Mouse (Mus musculus) myocyte (in vitro differentiated cells): ENCODE results near the gene Ermap. TPM values are rescaled to one million over a fixed set of nuclear protein-coding genes. Genes with fewer than 3 reads are reported as not detected.

ENCODE experiments used
- H3K27me3 ChIP-seq: one replicate; pipeline ENCODE4 v1.6.1; 2011; ENCODE audit not compliant: control insufficient read depth, insufficient read depth, insufficient read length
- H3K36me3 ChIP-seq: one replicate; pipeline ENCODE4 v1.6.1; 2011; ENCODE audit not compliant: control insufficient read depth, insufficient read depth
- H3K4me2 ChIP-seq: one replicate; pipeline ENCODE4 v1.6.1; 2011; ENCODE audit warnings: low read depth, control low read depth
- H3K4me3 ChIP-seq: one replicate; pipeline ENCODE4 v1.5.1; 2011; ENCODE audit warnings: mild to moderate bottlenecking, control low read depth, moderate library complexity
- H3K79me2 ChIP-seq: one replicate; pipeline ENCODE4 v1.6.1; 2011; ENCODE audit not compliant: control insufficient read depth, insufficient read depth
- H3ac ChIP-seq: one replicate; pipeline ENCODE4 v1.6.1; 2011; ENCODE audit not compliant: control insufficient read depth, insufficient read length
- CEBPB ChIP-seq: IDR thresholded peaks from 2 replicates; pipeline ENCODE4 v1.6.1; 2011; ENCODE audit warnings: mild to moderate bottlenecking, moderate library complexity; ENCODE audit not compliant: poor library complexity, insufficient read depth, severe bottlenecking
- E2F4 ChIP-seq: IDR thresholded peaks from one replicate; pipeline ENCODE4 v1.6.1; 2011; ENCODE audit warnings: mild to moderate bottlenecking, control low read depth, moderate library complexity; ENCODE audit not compliant: insufficient read depth
- MAX ChIP-seq: IDR thresholded peaks from one replicate; pipeline ENCODE4 v1.6.1; 2011; ENCODE audit warnings: low read depth, mild to moderate bottlenecking, control low read depth
- MYOD1 ChIP-seq, 3 experiments: IDR thresholded peaks; one replicate each; pipeline ENCODE4 v1.6.1; 2011; ENCODE audit warnings: control low read depth in 2 of 3, low read depth in 2 of 3, mild to moderate bottlenecking in 2 of 3, moderate library complexity in 1 of 3; ENCODE audit not compliant: insufficient read length in 2 of 3, control insufficient read depth in 1 of 3
- MYOG ChIP-seq, 3 experiments: IDR thresholded peaks; one replicate each; pipeline ENCODE4 v1.6.1; 2011; ENCODE audit warnings: control low read depth in 2 of 3, low read depth in 2 of 3, mild to moderate bottlenecking in 2 of 3; ENCODE audit not compliant: insufficient read length in 2 of 3, control insufficient read depth in 1 of 3, insufficient read depth in 1 of 3
- POLR2A ChIP-seq: IDR thresholded peaks from one replicate; pipeline ENCODE4 v1.6.1; 2011; ENCODE audit warnings: low read depth, mild to moderate bottlenecking, control low read depth, moderate library complexity; ENCODE audit not compliant: insufficient read length
- POLR2AphosphoS2 ChIP-seq: IDR thresholded peaks from one replicate; pipeline ENCODE4 v1.6.1; 2011; ENCODE audit warnings: low read depth, control low read depth; ENCODE audit not compliant: insufficient read length
- REST ChIP-seq: IDR thresholded peaks from one replicate; pipeline ENCODE4 v1.6.1; 2011; ENCODE audit warnings: mild to moderate bottlenecking, control low read depth, moderate library complexity; ENCODE audit not compliant: insufficient read depth, insufficient read length
- SRF ChIP-seq: IDR thresholded peaks from one replicate; pipeline ENCODE4 v1.6.1; 2011; ENCODE audit warnings: low read depth; ENCODE audit not compliant: control insufficient read depth, insufficient read length
- TCF12 ChIP-seq: IDR thresholded peaks from one replicate; pipeline ENCODE4 v1.6.1; 2011; ENCODE audit warnings: mild to moderate bottlenecking, control low read depth; ENCODE audit not compliant: poor library complexity, insufficient read depth, severe bottlenecking
- TCF3 ChIP-seq: IDR thresholded peaks from one replicate; pipeline ENCODE4 v1.6.1; 2011; ENCODE audit warnings: low read depth, control low read depth; ENCODE audit not compliant: insufficient read length
- USF1 ChIP-seq: IDR thresholded peaks from one replicate; pipeline ENCODE4 v1.6.1; 2011; ENCODE audit warnings: low read depth, mild to moderate bottlenecking, control low read depth, moderate library complexity
- polyA plus RNA-seq: library from polyadenylated mRNA; unstranded; fragments of >200 nt; fragmentation: generic; extraction: Trizol; gene quantifications from one replicate; pipeline ENCODE4 v1.2.1, GENCODE M21; 2012; ENCODE audit warnings: missing spikeins

Ermap gene
- polyA plus RNA-seq, 1 experiment: 0.13 TPM

DNA sequence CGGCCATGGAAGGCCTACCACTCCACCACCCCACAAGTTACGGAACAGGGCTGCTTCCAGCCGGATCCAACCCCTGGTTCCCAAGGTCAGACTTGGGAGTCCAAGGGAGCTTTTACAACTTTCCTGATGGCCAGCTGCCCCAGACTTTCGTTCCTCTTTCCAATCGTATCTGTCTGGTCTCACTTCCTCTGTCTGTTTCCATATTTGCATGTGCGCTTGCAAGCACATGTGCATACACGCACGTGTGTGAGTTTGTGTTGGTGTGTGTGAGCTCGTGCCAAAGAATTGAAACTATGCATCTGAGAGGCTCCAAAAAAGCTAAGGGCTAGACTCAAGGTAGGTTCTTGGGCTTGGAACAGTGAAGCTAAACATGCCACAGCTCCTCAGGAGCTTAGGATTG lies 8.4 kb downstream of the Ermap start:
- Histone ChIP-seq H3ac (no peak overlapping the region), H3K4me3 (no peak overlapping the region), H3K27me3 (no peaks in the 10 kb centered on the region), H3K79me2 (no peaks in the 10 kb centered on the region), H3K4me2 (no peak overlapping the region), H3K36me3 (no peaks in the 10 kb centered on the region)
- no peak for TF ChIP-seq MYOG (IDR thresholded peaks at IDR 0.05; ENCODE audit: control insufficient read depth in 1 of 3, insufficient read depth in 1 of 3, insufficient read length in 2 of 3, low read depth in 2 of 3)
- TF ChIP-seq TCF12: no peak
- no peak for TF ChIP-seq MAX
- TF ChIP-seq CEBPB: no peak
- TF ChIP-seq SRF: no peak
- TF ChIP-seq REST: no peak
- TF ChIP-seq TCF3: no peak
- TF ChIP-seq POLR2A: no peak

DNA sequence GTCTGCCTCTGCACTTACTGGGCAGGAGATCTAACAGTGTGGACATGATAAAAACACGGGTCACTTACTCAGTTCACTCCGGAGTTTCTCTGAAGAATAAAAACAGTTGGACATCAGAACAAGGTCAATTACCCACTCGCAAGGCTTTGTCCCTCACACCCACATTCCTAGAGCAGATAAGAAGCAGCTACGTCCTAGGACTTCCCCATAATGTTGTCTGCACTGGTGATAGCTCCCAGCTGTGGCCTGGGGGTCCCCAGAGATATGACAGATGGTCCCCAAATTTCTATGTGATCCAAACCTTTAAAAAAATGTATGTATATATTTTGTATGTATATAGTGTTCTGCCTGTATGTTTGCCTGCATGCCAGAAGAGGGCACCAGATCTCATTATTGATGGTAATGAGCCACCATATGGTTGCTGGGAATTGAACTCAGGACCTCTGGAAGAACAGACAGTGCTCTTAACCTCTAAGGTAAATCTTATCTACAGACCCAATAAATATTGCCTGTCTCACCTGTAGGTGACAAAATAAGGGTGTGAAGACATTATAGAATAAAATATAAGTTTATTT lies 9.6 kb downstream of the Ermap start:
- H3K27me3 ChIP-seq: no peaks in the 10 kb centered on the region
- no peak overlapping the region for H3K4me2 ChIP-seq
- H3K36me3 ChIP-seq: no peaks in the 10 kb centered on the region
- H3ac ChIP-seq: no peak overlapping the region
- H3K4me3 ChIP-seq: no peak overlapping the region
- TF ChIP-seq USF1: no peak
- no peak for TF ChIP-seq POLR2AphosphoS2
- TF ChIP-seq CEBPB: no peak
- TF ChIP-seq TCF3: no peak
- TF ChIP-seq SRF: no peak
- no peak for TF ChIP-seq MAX
- no peak for TF ChIP-seq MYOG (IDR thresholded peaks at IDR 0.05; ENCODE audit: control insufficient read depth in 1 of 3, insufficient read depth in 1 of 3, insufficient read length in 2 of 3, low read depth in 2 of 3)
- no peak for TF ChIP-seq MYOD1 (IDR thresholded peaks at IDR 0.05; ENCODE audit: control insufficient read depth in 1 of 3, insufficient read length in 2 of 3, low read depth in 2 of 3)
- no peak for TF ChIP-seq REST
- no peak for TF ChIP-seq TCF12
- no peak for TF ChIP-seq POLR2A
- no peak for TF ChIP-seq E2F4
- H3K79me2 ChIP-seq: no peaks in the 10 kb centered on the region

DNA sequence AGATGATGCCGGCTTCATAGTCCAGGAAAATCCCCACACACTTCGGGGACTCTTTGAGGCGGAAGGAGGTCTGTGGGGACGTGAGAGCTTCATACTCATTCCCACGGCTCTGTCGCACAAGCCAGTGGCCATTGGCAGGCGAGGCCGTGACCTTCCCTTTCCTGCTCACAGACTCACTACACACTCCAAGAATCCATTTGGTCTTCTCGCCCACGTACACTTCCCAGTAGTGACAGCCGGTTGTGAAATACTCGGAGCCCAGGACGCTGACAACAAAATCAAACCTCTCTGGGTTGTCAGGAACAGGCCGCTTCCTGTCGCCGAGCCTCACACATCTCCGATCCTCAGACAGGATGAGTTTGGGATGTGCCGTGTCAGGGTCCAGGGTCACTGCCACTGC lies 11.5 kb downstream of the Ermap start:
- no peaks in the 10 kb centered on the region for H3K36me3 ChIP-seq
- TF ChIP-seq MYOG (IDR thresholded peaks at IDR 0.05; ENCODE audit: control insufficient read depth in 1 of 3, insufficient read depth in 1 of 3, insufficient read length in 2 of 3, low read depth in 2 of 3) (no peak), USF1 (no peak), CEBPB (no peak), MAX (no peak), TCF12 (no peak), E2F4 (no peak), POLR2AphosphoS2 (no peak)
- H3K79me2 ChIP-seq: peaks cover 4% of the 10 kb centered on the region
- no peak overlapping the region for H3K4me2 ChIP-seq
- no peak overlapping the region for H3K4me3 ChIP-seq
- H3K27me3 ChIP-seq: no peaks in the 10 kb centered on the region
- H3ac ChIP-seq: no peak overlapping the region

- no peak overlapping the region for H3K4me3 ChIP-seq
- H3K4me2 ChIP-seq: no peak overlapping the region
- TF ChIP-seq POLR2AphosphoS2 (no peak), POLR2A (no peak), E2F4 (no peak), CEBPB (no peak), SRF (no peak), MYOG (IDR thresholded peaks at IDR 0.05; ENCODE audit: control insufficient read depth in 1 of 3, insufficient read depth in 1 of 3, insufficient read length in 2 of 3, low read depth in 2 of 3) (no peak), TCF12 (no peak), USF1 (no peak), MYOD1 (IDR thresholded peaks at IDR 0.05; ENCODE audit: control insufficient read depth in 1 of 3, insufficient read length in 2 of 3, low read depth in 2 of 3) (no peak), REST (no peak), MAX (no peak), TCF3 (no peak)
- H3ac ChIP-seq: no peak overlapping the region
- no peaks in the 10 kb centered on the region for H3K27me3 ChIP-seq
- peaks cover 7% of the 10 kb centered on the region for H3K79me2 ChIP-seq
- no peaks in the 10 kb centered on the region for H3K36me3 ChIP-seq
These were observed 12.1 kb downstream of the Ermap start for GRCm38 (mm10) chr4:119177702-119178101.

DNA sequence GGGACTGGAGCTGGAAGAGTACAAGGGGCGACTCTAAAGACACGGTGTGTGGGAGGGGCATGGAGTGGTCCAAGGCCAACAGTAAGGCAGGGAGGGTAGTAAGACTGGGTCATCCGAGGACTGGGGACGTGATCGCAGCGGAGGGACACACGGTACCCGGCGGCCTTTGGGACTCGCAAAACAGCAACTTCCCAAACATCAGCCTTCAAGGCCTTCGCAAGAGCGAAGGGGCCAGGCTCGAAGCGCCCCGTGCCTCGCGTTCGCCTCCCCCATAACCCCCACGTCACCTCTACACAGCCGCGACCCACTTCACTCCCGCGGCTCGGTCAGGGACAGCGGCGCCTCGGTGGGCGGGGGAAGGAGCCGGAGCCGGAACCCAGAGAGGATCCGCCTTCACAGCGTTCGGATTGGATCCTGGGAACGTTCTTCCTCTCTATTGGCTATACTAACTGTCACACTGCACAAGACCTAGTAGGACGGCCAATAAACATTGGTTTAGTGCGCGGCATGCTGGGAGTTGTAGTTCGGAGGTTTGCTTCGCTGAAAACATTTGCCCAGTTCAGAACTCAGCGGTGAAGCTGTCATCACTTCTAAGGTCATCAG lies 15.9 kb downstream of the Ermap start, which contains the start of gene Zfp691:
Gene Zfp691, minus strand, starts transcription at position 345 of the 603 bp plus-strand sequence.
- no peaks in the 10 kb centered on the region for H3K36me3 ChIP-seq
- H3K4me3 ChIP-seq: peak within 1 kb of the TSS; percentile 76
- peak within 1 kb of the TSS; percentile 93 for H3K4me2 ChIP-seq
- TF ChIP-seq CEBPB (no peak), TCF3 (no peak), TCF12 (no peak), USF1 (no peak), SRF (no peak), MYOG (IDR thresholded peaks at IDR 0.05; ENCODE audit: control insufficient read depth in 1 of 3, insufficient read depth in 1 of 3, insufficient read length in 2 of 3, low read depth in 2 of 3) (peak in 2 of 3 experiments; percentile 2 to 13), POLR2A (peak; percentile 86), MYOD1 (IDR thresholded peaks at IDR 0.05; ENCODE audit: control insufficient read depth in 1 of 3, insufficient read length in 2 of 3, low read depth in 2 of 3) (no peak), REST (peak; percentile 6), E2F4 (no peak), POLR2AphosphoS2 (peak; percentile 77), MAX (no peak)
- H3K79me2 ChIP-seq: peaks cover 7% of the 10 kb centered on the region
- no peaks in the 10 kb centered on the region for H3K27me3 ChIP-seq
- peak within 1 kb of the TSS; percentile 50 for H3ac ChIP-seq
